Mouse (Mus musculus): Measurements from ENCODE around the gene Prss54. TPM values are rescaled to one million over a fixed set of nuclear protein-coding genes. Genes with fewer than 3 reads are reported as not detected.

Prss54 gene
- polyA plus RNA-seq (2021; fragmentation: Nextera tagmentation) = not detected in 2 replicates
- long read RNA-seq, experiment 1 = 0 reads
- long read RNA-seq, experiment 2 = 0 reads

DNA sequence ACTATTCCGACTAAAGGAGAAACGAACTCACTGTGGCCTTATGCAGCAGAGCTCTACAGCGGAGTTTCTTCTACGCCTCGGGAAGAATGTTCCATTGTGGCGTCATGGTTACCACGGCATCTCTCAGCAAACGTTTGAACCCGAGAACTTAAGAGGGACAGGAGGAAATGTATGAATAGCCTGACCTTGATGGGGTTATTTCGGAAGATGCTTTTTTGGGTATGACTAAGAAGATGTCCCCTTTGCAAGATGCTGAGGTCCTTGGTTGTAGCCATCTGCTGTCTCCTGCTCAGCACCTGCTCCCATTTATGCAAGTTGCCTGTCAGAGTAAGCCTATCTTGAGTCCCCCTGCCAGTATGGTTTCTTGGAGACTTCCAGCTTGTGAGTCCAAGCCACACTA, at the start of gene Prss54:
Prss54 (minus strand) TSS at position 101 of the 400 bp plus-strand sequence.

GRCm38 (mm10) chr8:95533584-95534387, 42.4 kb downstream of the Prss54 start, which contains the start of gene Ccdc113:
Gene Ccdc113, plus strand, starts transcription at chr8:95534085.

Other genes with a start within 250 kb of the Prss54 start
- 4.5 and 5.7 TPM in 2 replicates for gene Zfp319, start 244.4 kb downstream of the Prss54 start, polyA plus RNA-seq (2021; fragmentation: Nextera tagmentation)
- gene Usb1, start 244.1 kb downstream of the Prss54 start, polyA plus RNA-seq (2021; fragmentation: Nextera tagmentation) = 10.0 and 12.0 TPM in 2 replicates
- gene Mmp15, start 224.1 kb downstream of the Prss54 start, polyA plus RNA-seq (2021; fragmentation: Nextera tagmentation) = 2.0 and 2.6 TPM in 2 replicates
- gene Cfap20, start 141.5 kb downstream of the Prss54 start, polyA plus RNA-seq (2021; fragmentation: Nextera tagmentation) = 117 and 118 TPM in 2 replicates
- 4.3 and 6.1 TPM in 2 replicates for gene Csnk2a2, start 86.3 kb downstream of the Prss54 start, polyA plus RNA-seq (2021; fragmentation: Nextera tagmentation)
- gene Ccdc113, start 42.3 kb downstream of the Prss54 start, polyA plus RNA-seq (2021; fragmentation: Nextera tagmentation) = 5.5 and 11.5 TPM in 2 replicates
- 2.4 and 3.4 TPM in 2 replicates for gene Gins3, start 57.1 kb upstream of the Prss54 start, polyA plus RNA-seq (2021; fragmentation: Nextera tagmentation)
- gene Ndrg4, start 100.6 kb upstream of the Prss54 start, polyA plus RNA-seq (2021; fragmentation: Nextera tagmentation) = 790 and 878 TPM in 2 replicates
- 12.7 and 14.4 TPM in 2 replicates for gene Setd6, start 139.5 kb upstream of the Prss54 start, polyA plus RNA-seq (2021; fragmentation: Nextera tagmentation)
- 13.8 and 16.4 TPM in 2 replicates for gene Cnot1, start 231.1 kb upstream of the Prss54 start, polyA plus RNA-seq (2021; fragmentation: Nextera tagmentation)
- gene Sap18b, start 249.0 kb upstream of the Prss54 start, polyA plus RNA-seq (2021; fragmentation: Nextera tagmentation) = 315 and 331 TPM in 2 replicates